Mouse (Mus musculus): Measurements from ENCODE around the gene Lyst.
A peak's percentile ranks its signal among the peaks of the same experiment; 100 is the strongest.

- peak; percentile 53 for TF ChIP-seq CTCF (IDR thresholded peaks at IDR 0.05; ENCODE audit: low read depth)
- no peak for TF ChIP-seq EP300 (optimal IDR thresholded peaks at IDR 0.05)
These were observed at the start of gene Lyst for GRCm38 (mm10) chr13:13590048-13591011.

All from stomach, postnatal 0 days (tissue).